Mouse (Mus musculus) heart, embryonic 14.5 days (tissue): Measurements from ENCODE around the gene Btrc. TPM values are rescaled to one million over a fixed set of nuclear protein-coding genes. Genes with fewer than 3 reads are reported as not detected.
"Not testable (repeated sequence)": the region's sequence is repeated elsewhere in the genome, so short reads cannot be mapped to it uniquely, and the experiment has no call there.

ENCODE experiments used
- ATAC-seq: fragments of 200-750 bp; cut with Nextera tagmentation; 2 replicates; pipeline ENCODE4 v1.8.0; 2017; ENCODE audit warnings: low read depth, moderate TSS enrichment; ENCODE audit not compliant: insufficient number of reproducible peaks, insufficient read depth, low FRiP score
- H3K27ac ChIP-seq, 2 experiments: fragments of 200-500 bp in 1 of 2; fragments of 300-500 bp in 1 of 2; sonication (generic) in 1 of 2; replicated peaks in 1 of 2; 2 replicates each; pipeline ENCODE4 v1.5.1; 2012 to 2014; ENCODE audit warnings: low read depth in 2 of 2, low read length in 2 of 2, control low read depth in 1 of 2, mild to moderate bottlenecking in 1 of 2, mixed read lengths in 1 of 2; ENCODE audit not compliant: control insufficient read depth in 1 of 2, insufficient read depth in 1 of 2
- H3K27me3 ChIP-seq: fragments of 300-500 bp; sonication (generic); 2 replicates; pipeline ENCODE4 v1.6.1; 2014; ENCODE audit warnings: mild to moderate bottlenecking, low read length, control low read depth; ENCODE audit not compliant: control insufficient read depth, insufficient read depth
- H3K36me3 ChIP-seq: fragments of 300-500 bp; sonication (generic); 2 replicates; pipeline ENCODE4 v1.6.1; 2014; ENCODE audit warnings: mild to moderate bottlenecking, control low read depth, low read length, mixed read lengths; ENCODE audit not compliant: control insufficient read depth, insufficient read depth
- H3K4me1 ChIP-seq, 2 experiments: fragments of 200-500 bp in 1 of 2; fragments of 300-500 bp in 1 of 2; sonication (generic) in 1 of 2; 2 replicates each; pipeline ENCODE4 v1.6.1; 2012 to 2014; ENCODE audit warnings: low read length in 2 of 2, control low read depth in 1 of 2, mixed read lengths in 1 of 2; ENCODE audit not compliant: control insufficient read depth in 2 of 2, insufficient read depth in 2 of 2
- H3K4me2 ChIP-seq: fragments of 300-500 bp; sonication (generic); 2 replicates; pipeline ENCODE4 v1.6.1; 2014; ENCODE audit warnings: mild to moderate bottlenecking, low read length
- H3K4me3 ChIP-seq, 2 experiments: fragments of 200-500 bp in 1 of 2; fragments of 300-500 bp in 1 of 2; sonication (generic) in 1 of 2; 2 replicates each; pipeline ENCODE4 v1.5.1; 2012 to 2014; ENCODE audit warnings: low read length in 2 of 2, mild to moderate bottlenecking in 2 of 2, control low read depth in 1 of 2, low read depth in 1 of 2, moderate library complexity in 1 of 2; ENCODE audit not compliant: control insufficient read depth in 1 of 2, insufficient read depth in 1 of 2
- H3K9ac ChIP-seq: fragments of 300-500 bp; sonication (generic); 2 replicates; pipeline ENCODE4 v1.6.1; 2014; ENCODE audit warnings: mild to moderate bottlenecking, low read length
- H3K9me3 ChIP-seq: fragments of 300-500 bp; sonication (generic); 2 replicates; pipeline ENCODE4 v1.6.1; 2016; ENCODE audit warnings: low read length, control low read depth; ENCODE audit not compliant: control insufficient read depth
- WGBS: fragments of 180-500 bp; shearing (Covaris S2); extraction: QIAGEN DNeasy Blood & Tissue Kit; methylation state at CpG from one replicate; pipeline ENCODE4 v1.1.7; 2014; 5-methylcytosine and 5-hydroxymethylcytosine counted together
- polyA plus RNA-seq: library from polyadenylated mRNA; unstranded; fragments of >200 nt; fragmentation: Nextera tagmentation; extraction: Ambion mirVana; gene quantifications from 2 replicates; pipeline ENCODE4 v1.2.1, GENCODE M21; 2014

Btrc gene
- polyA plus RNA-seq, 1 experiment from 2014 or later, result 36.4 TPM

DNA sequence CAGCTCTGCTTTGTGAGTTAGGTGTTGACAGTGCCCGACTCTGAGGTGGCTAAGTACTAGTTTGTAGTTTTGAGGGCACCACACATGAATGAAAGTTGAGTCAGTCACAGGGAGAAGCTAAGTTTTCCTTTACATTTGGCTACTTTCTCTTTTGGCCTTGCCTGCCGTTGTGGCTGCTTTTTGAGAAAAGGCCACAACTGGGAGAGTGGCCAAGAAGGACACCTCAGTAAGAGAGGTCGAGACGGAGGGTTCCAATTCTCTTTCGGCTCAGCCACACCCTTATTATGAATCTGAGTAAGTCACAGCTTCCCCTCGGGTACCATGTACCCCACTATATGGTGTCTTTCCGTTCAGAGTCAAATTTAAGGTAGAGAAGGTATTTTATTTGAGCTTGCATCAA is 3.1 kb downstream of the Btrc start:
- H3K4me3 ChIP-seq, result no peak overlapping the region
- ATAC-seq, result no peak
- H3K9me3 ChIP-seq, result no peaks in the 10 kb centered on the region
- WGBS, result 79% methylated on average over 7 of the region's 7 CpGs
- no peaks in the 10 kb centered on the region for H3K27me3 ChIP-seq
- H3K36me3 ChIP-seq, result peaks cover 4% of the 10 kb centered on the region; the same call in 1 of the 2 replicates
- H3K27ac ChIP-seq, result no peak overlapping the region
- H3K4me2 ChIP-seq, result no peak overlapping the region
- H3K4me1 ChIP-seq, result peaks cover 0 to 13% of the 10 kb centered on the region in 2 experiments; a peak in 2 of 4 replicates
- no peak overlapping the region for H3K9ac ChIP-seq

DNA sequence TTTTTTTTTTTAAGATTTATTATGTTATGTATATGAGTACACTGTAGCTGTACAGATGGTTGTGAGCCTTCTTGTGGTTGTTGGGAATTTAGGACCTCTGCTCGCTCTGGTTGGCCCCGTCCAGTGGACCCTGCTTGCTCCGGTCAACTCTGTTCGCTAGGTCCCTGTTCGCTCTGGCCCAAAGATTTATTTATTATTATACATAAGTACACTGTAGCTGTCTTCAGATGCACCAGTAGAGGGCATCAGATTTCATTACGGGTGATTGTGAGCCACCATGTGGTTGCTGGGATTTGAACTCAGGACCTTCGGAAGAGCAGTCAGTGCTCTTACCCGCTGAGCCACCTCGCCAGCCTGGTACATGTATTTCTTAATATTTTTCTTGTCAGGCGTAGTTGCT is 21.3 kb downstream of the Btrc start:
- peaks cover 21% of the 10 kb centered on the region for H3K36me3 ChIP-seq
- not testable (repeated sequence) for H3K4me3 ChIP-seq, H3K9me3 ChIP-seq, H3K9ac ChIP-seq, H3K4me2 ChIP-seq, H3K27me3 ChIP-seq, ATAC-seq, H3K27ac ChIP-seq, H3K4me1 ChIP-seq
- 96% methylated on average over 10 of the region's 10 CpGs for WGBS

DNA sequence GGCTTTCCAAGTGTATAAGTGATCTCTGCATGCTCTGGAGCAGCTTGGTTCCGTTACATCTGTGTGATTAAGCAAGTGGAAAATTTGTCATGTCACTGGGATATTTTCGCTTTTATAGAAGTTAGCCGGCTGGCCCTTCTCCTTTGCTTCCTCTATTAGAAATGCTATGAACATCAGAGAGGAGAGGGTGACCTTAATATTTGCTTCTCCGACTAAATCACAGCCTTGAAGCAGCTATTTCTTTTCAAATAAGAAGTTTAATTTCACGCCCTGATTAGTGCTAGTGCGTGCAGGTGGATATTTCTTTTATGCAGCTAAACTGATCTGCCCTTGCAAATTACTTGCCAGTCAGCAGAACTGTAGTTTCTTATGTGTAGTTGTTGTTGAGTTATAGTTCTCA is 25.0 kb downstream of the Btrc start:
- ATAC-seq, result no peak
- H3K4me3 ChIP-seq, result no peak overlapping the region
- WGBS, result 86% methylated on average over 6 of the region's 6 CpGs

DNA sequence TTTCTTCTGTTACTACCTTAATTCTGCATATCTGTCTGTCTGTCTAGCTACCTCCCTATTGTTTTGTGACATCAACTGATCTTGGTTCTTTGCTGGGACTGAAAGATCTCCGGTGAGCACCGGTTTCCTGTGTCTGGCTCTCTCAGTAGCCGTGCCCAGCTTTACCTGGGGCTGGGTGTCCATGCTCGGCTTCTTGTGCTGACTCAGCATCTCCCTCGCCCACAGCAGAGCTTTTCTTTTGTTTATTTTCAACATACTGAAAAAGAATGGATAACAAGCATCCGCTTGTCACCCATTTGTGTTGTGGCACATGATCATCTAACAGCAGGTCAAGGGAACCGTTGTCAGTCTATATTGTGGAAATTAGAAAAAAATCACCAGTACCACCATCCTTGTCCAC is 30.5 kb downstream of the Btrc start:
- Histone ChIP-seq H3K4me3 (no peak overlapping the region), H3K9me3 (no peaks in the 10 kb centered on the region), H3K4me1 (peaks cover 0 to 12% of the 10 kb centered on the region in 2 experiments; a peak in 2 of 4 replicates), H3K9ac (no peak overlapping the region), H3K4me2 (no peak overlapping the region), H3K27me3 (no peaks in the 10 kb centered on the region), H3K27ac (no peak overlapping the region), H3K36me3 (peaks cover 4% of the 10 kb centered on the region; the same call in 1 of the 2 replicates)
- WGBS, result 79% methylated on average over 7 of the region's 7 CpGs
- ATAC-seq, result no peak

More for the DNA sequence above, 25.0 kb downstream of the Btrc start:
- H3K4me1 ChIP-seq, result peaks cover 0 to 12% of the 10 kb centered on the region in 2 experiments; a peak in 2 of 4 replicates
- H3K27me3 ChIP-seq, result no peaks in the 10 kb centered on the region
- H3K4me2 ChIP-seq, result no peak overlapping the region
- H3K36me3 ChIP-seq, result peaks cover 13% of the 10 kb centered on the region
- H3K9ac ChIP-seq, result no peak overlapping the region
- H3K27ac ChIP-seq, result no peak overlapping the region
- H3K9me3 ChIP-seq, result no peaks in the 10 kb centered on the region

DNA sequence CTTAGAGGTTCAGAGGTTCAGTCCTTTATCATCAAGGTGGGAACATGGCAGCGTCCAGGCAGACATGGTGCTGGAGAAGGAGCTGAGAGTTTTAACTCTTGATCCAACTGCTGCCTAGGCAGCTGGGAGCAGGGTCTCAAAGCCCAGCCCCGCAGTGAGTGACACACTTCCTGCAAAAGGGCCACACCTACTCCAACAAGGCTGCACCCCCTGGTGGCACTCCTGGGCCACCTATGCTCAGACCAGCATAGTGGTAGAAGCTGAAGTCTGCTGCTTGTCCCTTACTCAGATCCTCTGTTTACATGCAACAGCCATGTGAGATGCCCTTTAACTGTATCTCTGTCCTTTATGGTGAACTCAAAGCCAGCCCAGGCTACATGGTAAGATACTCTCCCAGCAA is 47.5 kb downstream of the Btrc start:
- Histone ChIP-seq H3K4me1 (peaks cover 0 to under 1% of the 10 kb centered on the region in 2 experiments; a peak in 1 of 4 replicates), H3K27me3 (no peaks in the 10 kb centered on the region), H3K9ac (no peak overlapping the region), H3K4me2 (no peak overlapping the region), H3K4me3 (no peak overlapping the region), H3K36me3 (no peaks in the 10 kb centered on the region), H3K9me3 (no peaks in the 10 kb centered on the region), H3K27ac (no peak overlapping the region)
- 59% methylated on average over 2 of the region's 2 CpGs for WGBS
- no peak for ATAC-seq

DNA sequence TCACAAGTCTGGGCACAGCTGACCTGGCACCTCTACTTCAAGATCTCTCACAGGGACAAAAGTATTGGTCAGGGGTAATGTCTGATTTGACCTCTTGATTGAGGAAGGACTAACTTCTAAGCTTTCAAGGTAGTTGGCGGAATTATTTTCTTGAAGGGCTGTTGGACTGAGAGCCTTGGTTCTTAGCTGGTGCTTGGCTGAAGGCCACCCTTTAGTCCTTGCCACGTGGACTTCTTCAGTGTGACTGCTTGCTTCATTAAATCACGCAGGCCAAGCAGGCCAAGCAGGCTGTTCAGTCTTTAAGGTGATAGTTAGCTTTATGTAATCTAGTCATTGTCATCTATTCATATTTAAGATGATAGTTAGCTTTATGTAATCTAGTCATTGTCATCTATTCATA is 49.2 kb downstream of the Btrc start:
- no peaks in the 10 kb centered on the region for H3K27me3 ChIP-seq
- H3K9me3 ChIP-seq, result no peaks in the 10 kb centered on the region
- H3K4me1 ChIP-seq, result no peaks in the 10 kb centered on the region
- WGBS, result 89% methylated on average over 3 of the region's 3 CpGs
- H3K27ac ChIP-seq, result no peak overlapping the region
- no peak overlapping the region for H3K4me3 ChIP-seq
- no peaks in the 10 kb centered on the region for H3K36me3 ChIP-seq
- ATAC-seq, result no peak
- no peak overlapping the region for H3K9ac ChIP-seq
- no peak overlapping the region for H3K4me2 ChIP-seq

DNA sequence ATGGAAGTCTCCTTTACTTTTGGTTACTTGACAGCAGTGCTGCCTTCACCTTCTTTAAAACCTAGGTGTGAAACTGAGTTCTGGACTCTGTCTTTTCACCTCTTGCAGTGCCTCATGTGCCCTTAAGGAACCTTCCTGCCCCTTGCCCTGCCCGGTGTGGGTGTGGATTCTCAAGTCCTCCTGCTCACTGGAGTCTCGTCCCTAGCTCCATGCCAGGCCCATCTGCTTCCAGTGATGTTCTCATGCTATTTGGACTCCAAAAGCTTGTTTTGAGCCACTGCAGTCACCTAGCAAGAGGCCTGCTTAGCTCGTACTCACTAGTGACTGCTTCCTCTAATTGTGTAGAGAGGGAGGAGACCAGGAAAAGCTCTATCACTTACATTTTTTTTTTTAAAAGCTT is 50.4 kb downstream of the Btrc start:
- H3K9me3 ChIP-seq, result no peaks in the 10 kb centered on the region
- no peak overlapping the region for H3K4me3 ChIP-seq
- no peak for ATAC-seq
- no peaks in the 10 kb centered on the region for H3K27me3 ChIP-seq
- H3K9ac ChIP-seq, result no peak overlapping the region
- no peak overlapping the region for H3K4me2 ChIP-seq
- no peaks in the 10 kb centered on the region for H3K4me1 ChIP-seq
- no peak overlapping the region for H3K27ac ChIP-seq
- no peaks in the 10 kb centered on the region for H3K36me3 ChIP-seq
- 75% methylated on average over 3 of the region's 3 CpGs for WGBS

DNA sequence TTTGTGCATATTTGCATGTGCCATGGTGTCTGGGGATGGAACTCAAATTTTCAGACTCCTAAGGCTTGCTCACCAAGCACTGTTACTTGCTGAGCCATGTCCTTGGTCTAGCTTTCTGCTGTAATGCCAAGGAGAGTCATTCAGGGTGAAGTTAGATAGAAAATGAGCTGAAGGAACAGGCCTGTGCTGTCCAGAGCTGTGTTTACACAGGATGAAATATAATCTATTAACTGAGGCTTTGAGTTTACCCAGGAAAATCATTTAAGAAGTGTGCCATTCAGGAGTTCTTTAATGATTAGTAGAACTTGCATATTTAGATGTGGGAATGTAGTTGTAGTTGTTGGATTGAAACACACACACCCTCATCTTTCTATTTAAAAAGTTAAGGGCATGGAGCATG is 54.1 kb downstream of the Btrc start:
- Histone ChIP-seq H3K27ac (no peak overlapping the region), H3K9me3 (no peaks in the 10 kb centered on the region), H3K4me2 (no peak overlapping the region), H3K4me1 (peaks cover 0 to 14% of the 10 kb centered on the region in 2 experiments; a peak in 2 of 4 replicates), H3K27me3 (no peaks in the 10 kb centered on the region), H3K36me3 (no peaks in the 10 kb centered on the region), H3K9ac (no peak overlapping the region), H3K4me3 (no peak overlapping the region)
- no peak for ATAC-seq
